Mouse (Mus musculus) MEL (cell line): ENCODE results near the gene Gli3. TPM values are rescaled to one million over a fixed set of nuclear protein-coding genes. Genes with fewer than 3 reads are reported as not detected.

Experiments
- DNase-seq: peaks from one replicate; pipeline ENCODE4 v3.0.0; 2011; ENCODE audit warnings: low read depth, low spot score
- H3K27ac ChIP-seq: 2 replicates; pipeline ENCODE4 v1.5.1; 2012; ENCODE audit warnings: low read depth, mild to moderate bottlenecking, control low read depth, low read length, moderate library complexity; ENCODE audit not compliant: control insufficient read depth
- H3K27me3 ChIP-seq, 2 experiments: fragments of 150-350 bp in 1 of 2; sonication (generic) in 1 of 2; 2 replicates each; pipeline ENCODE4 v1.6.1; 2012; ENCODE audit warnings: low read length in 2 of 2, mild to moderate bottlenecking in 2 of 2, improper control_type of control experiment in 1 of 2, moderate library complexity in 1 of 2; ENCODE audit not compliant: insufficient read depth in 2 of 2, control insufficient read depth in 1 of 2
- H3K36me3 ChIP-seq, 2 experiments: 2 replicates each; pipeline ENCODE4 v1.6.1; 2012 to 2014; ENCODE audit warnings: low read length in 2 of 2, improper control_type of control experiment in 1 of 2, inconsistent platforms in 1 of 2, mild to moderate bottlenecking in 1 of 2; ENCODE audit not compliant: insufficient read depth in 2 of 2, control insufficient read depth in 1 of 2
- H3K4me1 ChIP-seq, 2 experiments: fragments of 150-350 bp in 1 of 2; sonication (generic) in 1 of 2; 2 replicates each; pipeline ENCODE4 v1.6.1; 2012; ENCODE audit warnings: low read length in 2 of 2, improper control_type of control experiment in 1 of 2, mild to moderate bottlenecking in 1 of 2; ENCODE audit not compliant: insufficient read depth in 2 of 2, control insufficient read depth in 1 of 2
- H3K4me3 ChIP-seq, 2 experiments: fragments of 150-350 bp in 1 of 2; sonication (generic) in 1 of 2; 2 replicates each; pipeline ENCODE4 v1.5.1; 2012; ENCODE audit warnings: low read depth in 2 of 2, low read length in 2 of 2, mild to moderate bottlenecking in 2 of 2, moderate library complexity in 2 of 2, control low read depth in 1 of 2, improper control_type of control experiment in 1 of 2; ENCODE audit not compliant: control insufficient read depth in 1 of 2, insufficient read depth in 1 of 2
- H3K79me2 ChIP-seq: 2 replicates; pipeline ENCODE4 v1.6.1; 2012; ENCODE audit warnings: mild to moderate bottlenecking, low read length, moderate library complexity; ENCODE audit not compliant: control insufficient read depth, poor library complexity, insufficient read depth
- H3K9ac ChIP-seq: 2 replicates; pipeline ENCODE4 v1.6.1; 2012; ENCODE audit warnings: low read depth, mild to moderate bottlenecking, control low read depth, low read length, moderate library complexity; ENCODE audit not compliant: control insufficient read depth, poor library complexity, severe bottlenecking
- H3K9me3 ChIP-seq: fragments of 150-350 bp; sonication (generic); replicated peaks from 2 replicates; pipeline ENCODE4 v1.6.1; 2012; ENCODE audit warnings: mild to moderate bottlenecking, low read length, improper control_type of control experiment, moderate library complexity; ENCODE audit not compliant: insufficient read depth
- CTCF ChIP-seq, 3 experiments: IDR thresholded peaks in 2 of 3; conservative IDR thresholded peaks in 1 of 3; 2 replicates each; pipeline ENCODE4 v1.5.1; 2011 to 2012; ENCODE audit warnings: low read length in 3 of 3, low read depth in 2 of 3, mild to moderate bottlenecking in 2 of 3, improper control_type of control experiment in 1 of 3, inconsistent platforms in 1 of 3, mixed read lengths in 1 of 3, moderate library complexity in 1 of 3; ENCODE audit not compliant: control insufficient read depth in 1 of 3, insufficient read depth in 1 of 3, poor library complexity in 1 of 3, severe bottlenecking in 1 of 3
- HCFC1 ChIP-seq: IDR thresholded peaks from 2 replicates; pipeline ENCODE4 v1.6.1; 2012; ENCODE audit warnings: low read depth, mild to moderate bottlenecking, inconsistent platforms, low read length, improper control_type of control experiment, moderate library complexity
- JUND ChIP-seq: IDR thresholded peaks from 2 replicates; pipeline ENCODE4 v1.6.1; 2011; ENCODE audit warnings: low read depth, mild to moderate bottlenecking, improper control_type of control experiment, low read length
- MAX ChIP-seq: IDR thresholded peaks from 2 replicates; pipeline ENCODE4 v1.6.1; 2011; ENCODE audit warnings: low read length, improper control_type of control experiment
- MEF2A ChIP-seq: IDR thresholded peaks from 2 replicates; pipeline ENCODE4 v1.6.1; 2014; ENCODE audit warnings: low read depth, mild to moderate bottlenecking, inconsistent platforms, low read length, improper control_type of control experiment; ENCODE audit not compliant: poor library complexity, insufficient replicate concordance, severe bottlenecking; ENCODE audit errors: extremely low read depth
- NRF1 ChIP-seq: IDR thresholded peaks from 2 replicates; pipeline ENCODE4 v1.6.1; 2014; ENCODE audit warnings: low read depth, mild to moderate bottlenecking, inconsistent platforms, low read length, improper control_type of control experiment, moderate library complexity; ENCODE audit not compliant: poor library complexity, insufficient read depth, severe bottlenecking
- POLR2AphosphoS2 ChIP-seq: IDR thresholded peaks from 2 replicates; pipeline ENCODE4 v1.6.1; 2011; ENCODE audit warnings: low read length, improper control_type of control experiment
- RCOR1 ChIP-seq: IDR thresholded peaks from 2 replicates; pipeline ENCODE4 v1.6.1; 2012; ENCODE audit warnings: low read depth, mild to moderate bottlenecking, inconsistent platforms, low read length, improper control_type of control experiment
- SIN3A ChIP-seq: IDR thresholded peaks from 2 replicates; pipeline ENCODE4 v1.6.1; 2012; ENCODE audit warnings: low read length, improper control_type of control experiment, inconsistent platforms
- SMC3 ChIP-seq: IDR thresholded peaks from 2 replicates; pipeline ENCODE4 v1.6.1; 2011; ENCODE audit warnings: low read depth, low read length, improper control_type of control experiment
- TCF12 ChIP-seq: IDR thresholded peaks from 2 replicates; pipeline ENCODE4 v1.6.1; 2014; ENCODE audit warnings: low read depth, mild to moderate bottlenecking, inconsistent platforms, low read length, improper control_type of control experiment, moderate library complexity
- UBTF ChIP-seq: IDR thresholded peaks from 2 replicates; pipeline ENCODE4 v1.6.1; 2012; ENCODE audit warnings: low read depth, mild to moderate bottlenecking, inconsistent platforms, low read length, improper control_type of control experiment, moderate library complexity, borderline replicate concordance; ENCODE audit not compliant: insufficient read depth
- USF1 ChIP-seq: IDR thresholded peaks from 2 replicates; pipeline ENCODE4 v1.6.1; 2014; ENCODE audit warnings: low read depth, mild to moderate bottlenecking, inconsistent platforms, low read length, improper control_type of control experiment, moderate library complexity
- USF2 ChIP-seq, 2 experiments: IDR thresholded peaks; 2 replicates each; pipeline ENCODE4 v1.6.1; 2011 to 2012; ENCODE audit warnings: improper control_type of control experiment in 2 of 2, low read length in 2 of 2, borderline replicate concordance in 1 of 2, inconsistent platforms in 1 of 2, low read depth in 1 of 2, mild to moderate bottlenecking in 1 of 2; ENCODE audit not compliant: insufficient read depth in 1 of 2
- ZC3H11A ChIP-seq: IDR thresholded peaks from 2 replicates; pipeline ENCODE4 v1.6.1; 2012; ENCODE audit warnings: low read depth, mild to moderate bottlenecking, inconsistent platforms, low read length, improper control_type of control experiment
- ZKSCAN1 ChIP-seq: IDR thresholded peaks from 2 replicates; pipeline ENCODE4 v1.6.1; 2012; ENCODE audit warnings: low read depth, mild to moderate bottlenecking, inconsistent platforms, low read length, improper control_type of control experiment, moderate library complexity
- ZNF384 ChIP-seq: IDR thresholded peaks from 2 replicates; pipeline ENCODE4 v1.6.1; 2012; ENCODE audit warnings: low read depth, mild to moderate bottlenecking, inconsistent platforms, low read length, improper control_type of control experiment
- polyA plus RNA-seq, 2 experiments: library from polyadenylated mRNA; stranded (reverse) in 1 of 2; unstranded in 1 of 2; fragments of >175 nt in 1 of 2; fragments of >200 nt in 1 of 2; gene quantifications; 2 replicates each; pipeline versions ENCODE4 v1.2.1 to v1.2.4; 2012; ENCODE audit warnings: low replicate concordance in 2 of 2, low read depth in 1 of 2; ENCODE audit not compliant: insufficient read length in 2 of 2, insufficient read depth in 1 of 2, missing spikeins in 1 of 2
- total RNA-seq: library from RNA; depleted of rRNA; stranded (reverse); fragments of 300-350 nt; gene quantifications from 2 replicates; pipeline ENCODE4 v1.2.3, GENCODE M21; 2012

Gli3 gene
- total and polyA plus RNA-seq, 3 experiments: not detected

DNA sequence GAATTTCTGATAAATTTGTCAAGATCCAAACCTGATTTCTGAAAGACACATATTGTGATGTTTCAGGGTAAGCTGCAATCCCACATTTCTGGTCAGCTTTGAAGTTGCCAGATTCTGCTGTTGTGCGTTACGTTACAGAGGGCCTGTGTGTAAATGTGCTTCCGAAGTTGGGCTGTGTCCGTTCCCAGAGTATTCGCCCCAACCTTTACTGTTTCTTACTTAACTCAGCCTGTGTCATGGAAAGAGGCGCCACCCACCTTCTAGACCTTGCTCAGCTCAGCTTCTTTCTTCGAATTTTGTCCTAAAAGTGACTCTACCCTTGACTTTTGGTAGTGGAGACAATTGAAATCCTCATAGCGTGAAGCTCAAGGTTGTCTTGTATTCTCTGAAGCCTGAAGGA lies 202.5 kb downstream of the Gli3 start:
- TF ChIP-seq RCOR1 (no peak), MAX (no peak), CTCF (IDR thresholded peaks at IDR 0.05 in 2 of 3, conservative IDR thresholded peaks at IDR 0.05 in 1 of 3; ENCODE audit: control insufficient read depth in 1 of 3, insufficient read depth in 1 of 3, low read depth in 2 of 3, low read length in 3 of 3, poor library complexity in 1 of 3, severe bottlenecking in 1 of 3) (no peak), UBTF (no peak), USF1 (no peak)

DNA sequence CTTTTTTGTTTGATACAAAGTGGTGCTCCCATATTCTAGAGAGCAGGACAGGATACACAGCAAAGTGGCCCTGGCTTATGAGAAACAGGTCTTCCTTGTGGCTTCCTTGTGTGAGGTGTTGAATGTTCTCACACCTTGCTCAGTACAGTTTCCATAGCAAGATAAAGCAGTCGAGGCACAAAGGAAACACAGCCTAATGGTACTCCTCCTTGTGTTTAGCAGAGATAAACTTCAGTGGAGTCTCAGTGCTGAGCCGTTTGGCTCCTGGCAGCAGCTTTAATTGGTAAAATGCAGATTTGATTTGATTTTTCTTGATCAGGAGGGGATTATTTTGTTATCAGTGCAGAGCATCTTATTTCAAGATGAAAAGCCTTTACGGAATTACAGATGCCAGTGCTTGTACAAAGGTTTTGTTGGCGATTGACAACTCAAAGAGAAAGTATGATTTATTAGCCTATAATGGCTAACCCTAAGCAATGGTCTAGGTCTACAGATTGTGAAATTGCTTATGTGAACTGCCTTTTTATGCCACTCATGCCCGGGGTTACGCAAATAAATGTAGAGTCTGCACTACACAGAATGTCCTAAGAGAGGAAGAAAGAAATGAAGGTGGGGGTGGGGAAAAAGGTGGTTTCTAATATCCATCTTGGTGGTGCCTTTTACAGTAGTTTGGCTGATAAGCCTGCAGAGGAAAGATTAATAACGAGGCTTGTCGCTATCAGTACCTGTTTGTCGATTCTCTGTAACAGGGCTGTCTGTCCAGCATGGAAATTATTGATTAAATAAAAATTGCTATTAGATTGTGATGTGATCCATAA lies 207.3 kb downstream of the Gli3 start:
- Histone ChIP-seq H3K9ac (no peak overlapping the region), H3K4me1 (no peaks in the 10 kb centered on the region), H3K27ac (no peak overlapping the region), H3K79me2 (no peaks in the 10 kb centered on the region), H3K36me3 (no peaks in the 10 kb centered on the region), H3K27me3 (no peaks in the 10 kb centered on the region), H3K9me3 (no peaks in the 10 kb centered on the region), H3K4me3 (no peak overlapping the region)
- TF ChIP-seq ZC3H11A: no peak
- TF ChIP-seq JUND: no peak
- TF ChIP-seq CTCF (IDR thresholded peaks at IDR 0.05 in 2 of 3, conservative IDR thresholded peaks at IDR 0.05 in 1 of 3; ENCODE audit: control insufficient read depth in 1 of 3, insufficient read depth in 1 of 3, low read depth in 2 of 3, low read length in 3 of 3, poor library complexity in 1 of 3, severe bottlenecking in 1 of 3): no peak
- no peak for TF ChIP-seq ZKSCAN1
- TF ChIP-seq USF2 (IDR thresholded peaks at IDR 0.05; ENCODE audit: borderline replicate concordance in 1 of 2, insufficient read depth in 1 of 2, low read depth in 1 of 2, low read length in 2 of 2): no peak
- TF ChIP-seq RCOR1: no peak
- no peak for TF ChIP-seq MEF2A
- DNase-seq: no peak

More for the DNA sequence above, 202.5 kb downstream of the Gli3 start:
- H3K9ac ChIP-seq: no peak overlapping the region
- H3K36me3 ChIP-seq: no peaks in the 10 kb centered on the region
- no peaks in the 10 kb centered on the region for H3K9me3 ChIP-seq
- H3K27ac ChIP-seq: no peak overlapping the region
- no peaks in the 10 kb centered on the region for H3K27me3 ChIP-seq
- H3K4me1 ChIP-seq: no peaks in the 10 kb centered on the region
- H3K79me2 ChIP-seq: no peaks in the 10 kb centered on the region
- H3K4me3 ChIP-seq: no peak overlapping the region
- DNase-seq: no peak

- H3K27ac ChIP-seq: no peak overlapping the region
- no peak overlapping the region for H3K9ac ChIP-seq
- no peaks in the 10 kb centered on the region for H3K36me3 ChIP-seq
- DNase-seq: no peak
- H3K27me3 ChIP-seq: no peaks in the 10 kb centered on the region
- no peaks in the 10 kb centered on the region for H3K79me2 ChIP-seq
- no peaks in the 10 kb centered on the region for H3K4me1 ChIP-seq
- H3K9me3 ChIP-seq: no peaks in the 10 kb centered on the region
- no peak overlapping the region for H3K4me3 ChIP-seq
- no peak for TF ChIP-seq POLR2AphosphoS2
- TF ChIP-seq TCF12: no peak
- no peak for TF ChIP-seq SIN3A
- TF ChIP-seq SMC3: no peak
- TF ChIP-seq JUND: no peak
- no peak for TF ChIP-seq CTCF (IDR thresholded peaks at IDR 0.05 in 2 of 3, conservative IDR thresholded peaks at IDR 0.05 in 1 of 3; ENCODE audit: control insufficient read depth in 1 of 3, insufficient read depth in 1 of 3, low read depth in 2 of 3, low read length in 3 of 3, poor library complexity in 1 of 3, severe bottlenecking in 1 of 3)
- no peak for TF ChIP-seq NRF1
- no peak for TF ChIP-seq ZNF384
- no peak for TF ChIP-seq HCFC1
These were observed 207.9 kb downstream of the Gli3 start for GRCm38 (mm10) chr13:15670962-15671313.
